Mouse (Mus musculus) heart, embryonic 10.5 days (tissue): ENCODE measurements around the gene Hoxd13. TPM values are rescaled to one million over a fixed set of nuclear protein-coding genes. Genes with fewer than 3 reads are reported as not detected.

Source experiments
- DNase-seq: peaks from one replicate; pipeline ENCODE4 v3.0.0-alpha.2; 2017; ENCODE audit warnings: low spot score
- H3K27ac ChIP-seq: fragments of 300-500 bp; sonication (generic); 2 replicates; pipeline ENCODE4 v1.5.1; 2016; ENCODE audit warnings: mild to moderate bottlenecking
- H3K27me3 ChIP-seq: fragments of 300-500 bp; sonication (generic); 2 replicates; pipeline ENCODE4 v1.6.1; 2016; ENCODE audit warnings: mild to moderate bottlenecking; ENCODE audit not compliant: poor library complexity, insufficient read depth, severe bottlenecking
- H3K36me3 ChIP-seq: fragments of 300-500 bp; sonication (generic); 2 replicates; pipeline ENCODE4 v1.6.1; 2016; ENCODE audit warnings: mild to moderate bottlenecking, moderate library complexity
- H3K4me1 ChIP-seq: fragments of 300-500 bp; sonication (generic); 2 replicates; pipeline ENCODE4 v1.6.1; 2016; ENCODE audit warnings: mild to moderate bottlenecking
- H3K4me3 ChIP-seq: fragments of 300-500 bp; sonication (generic); 2 replicates; pipeline ENCODE4 v1.5.1; 2016; ENCODE audit warnings: mild to moderate bottlenecking, moderate library complexity
- H3K9me3 ChIP-seq: fragments of 300-500 bp; sonication (generic); 2 replicates; pipeline ENCODE4 v1.6.1; 2016; ENCODE audit warnings: mild to moderate bottlenecking, moderate library complexity
- WGBS: fragments of 180-500 bp; shearing (Covaris S2); methylation state at CpG from one replicate; pipeline ENCODE4 v1.1.7; 2016; 5-methylcytosine and 5-hydroxymethylcytosine counted together
- polyA plus RNA-seq: library from polyadenylated mRNA; unstranded; fragments of >200 nt; fragmentation: Nextera tagmentation; extraction: Ambion mirVana; gene quantifications from 2 replicates; pipeline ENCODE4 v1.2.1, GENCODE M21; 2016

Gene Hoxd13
- polyA plus RNA-seq, 1 experiment from 2014 or later, result 0.40 TPM

GRCm38 (mm10) chr2:74669230-74669578 is 1.1 kb downstream of the Hoxd13 start:
- Histone ChIP-seq H3K36me3 (no peaks in the 10 kb centered on the region), H3K27ac (no peak overlapping the region), H3K27me3 (peaks cover 100% of the 10 kb centered on the region), H3K4me1 (peaks cover 21% of the 10 kb centered on the region), H3K4me3 (no peak overlapping the region), H3K9me3 (no peaks in the 10 kb centered on the region)
- peak; percentile 59 for DNase-seq
- WGBS, result 0% methylated on average over 3 of the region's 3 CpGs

- no peak overlapping the region for H3K4me3 ChIP-seq
- H3K9me3 ChIP-seq, result no peaks in the 10 kb centered on the region
- peaks cover 24% of the 10 kb centered on the region for H3K4me1 ChIP-seq
- no peaks in the 10 kb centered on the region for H3K36me3 ChIP-seq
- WGBS, result 2% methylated on average over 14 of the region's 14 CpGs
- DNase-seq, result peak; percentile 47
- no peak overlapping the region for H3K27ac ChIP-seq
- H3K27me3 ChIP-seq, result peaks cover 100% of the 10 kb centered on the region
These were observed 1.6 kb downstream of the Hoxd13 start for GRCm38 (mm10) chr2:74669650-74670235.

- H3K27ac ChIP-seq, result no peak overlapping the region
- H3K4me1 ChIP-seq, result peaks cover 32% of the 10 kb centered on the region
- no peaks in the 10 kb centered on the region for H3K9me3 ChIP-seq
- DNase-seq, result peak; percentile 47
- H3K27me3 ChIP-seq, result peaks cover 100% of the 10 kb centered on the region
- no peaks in the 10 kb centered on the region for H3K36me3 ChIP-seq
- H3K4me3 ChIP-seq, result no peak overlapping the region
- 2% methylated on average over 3 of the region's 3 CpGs for WGBS
These were observed 2.6 kb downstream of the Hoxd13 start for GRCm38 (mm10) chr2:74670632-74671188.

GRCm38 (mm10) chr2:74671847-74672246 is 3.7 kb downstream of the Hoxd13 start:
- peaks cover 34% of the 10 kb centered on the region for H3K4me1 ChIP-seq
- H3K27me3 ChIP-seq, result peaks cover 100% of the 10 kb centered on the region
- H3K4me3 ChIP-seq, result no peak overlapping the region
- H3K36me3 ChIP-seq, result no peaks in the 10 kb centered on the region
- DNase-seq, result peak; percentile 71
- H3K27ac ChIP-seq, result no peak overlapping the region
- H3K9me3 ChIP-seq, result no peaks in the 10 kb centered on the region
- WGBS, result 4% methylated on average over 5 of the region's 5 CpGs

- Histone ChIP-seq H3K4me3 (peak overlapping the region; percentile 42), H3K27ac (no peak overlapping the region), H3K36me3 (no peaks in the 10 kb centered on the region), H3K27me3 (peaks cover 100% of the 10 kb centered on the region), H3K4me1 (peaks cover 33% of the 10 kb centered on the region), H3K9me3 (no peaks in the 10 kb centered on the region)
- DNase-seq, result peak; percentile 81
- WGBS, result under 1% methylated on average over 40 of the region's 40 CpGs
These were observed 4.6 kb downstream of the Hoxd13 start for GRCm38 (mm10) chr2:74672481-74673362.

GRCm38 (mm10) chr2:74673835-74674425 is 5.8 kb downstream of the Hoxd13 start:
- H3K4me1 ChIP-seq, result peaks cover 21% of the 10 kb centered on the region
- no peak overlapping the region; the same call in 1 of the 2 replicates for H3K4me3 ChIP-seq
- peaks cover 100% of the 10 kb centered on the region for H3K27me3 ChIP-seq
- no peaks in the 10 kb centered on the region for H3K9me3 ChIP-seq
- no peak overlapping the region for H3K27ac ChIP-seq
- peak; percentile 76 for DNase-seq
- H3K36me3 ChIP-seq, result no peaks in the 10 kb centered on the region
- WGBS, result 2% methylated on average over 24 of the region's 24 CpGs

GRCm38 (mm10) chr2:74674881-74675665 is 7.0 kb downstream of the Hoxd13 start, which contains the start of gene Hoxd12:
TSS of gene Hoxd12 (plus strand) at chr2:74675013.
- H3K36me3 ChIP-seq, result no peaks in the 10 kb centered on the region
- no peaks in the 10 kb centered on the region for H3K9me3 ChIP-seq
- 2% methylated on average over 47 of the region's 47 CpGs for WGBS
- no peak within 1 kb of the TSS for H3K27ac ChIP-seq
- peaks cover 100% of the 10 kb centered on the region for H3K27me3 ChIP-seq
- H3K4me1 ChIP-seq, result peaks cover 27% of the 10 kb centered on the region
- peak; percentile 74 for DNase-seq
- H3K4me3 ChIP-seq, result peak within 1 kb of the TSS; percentile 16; the same call in 1 of the 2 replicates

- peak; percentile 67 for DNase-seq
- H3K4me1 ChIP-seq, result peaks cover 32% of the 10 kb centered on the region
- H3K4me3 ChIP-seq, result 0 out of 2 replicates have a peak overlapping the region, but pooled peaks have one; percentile 16
- WGBS, result 6% methylated on average over 23 of the region's 24 CpGs
- peaks cover 100% of the 10 kb centered on the region for H3K27me3 ChIP-seq
- no peaks in the 10 kb centered on the region for H3K36me3 ChIP-seq
- no peak overlapping the region for H3K27ac ChIP-seq
- H3K9me3 ChIP-seq, result no peaks in the 10 kb centered on the region
These were observed 7.7 kb downstream of the Hoxd13 start for GRCm38 (mm10) chr2:74675666-74676282.

- H3K4me1 ChIP-seq, result peaks cover 33% of the 10 kb centered on the region
- H3K27me3 ChIP-seq, result peaks cover 100% of the 10 kb centered on the region
- no peaks in the 10 kb centered on the region for H3K36me3 ChIP-seq
- DNase-seq, result peak; percentile 73
- no peak overlapping the region for H3K4me3 ChIP-seq
- WGBS, result 3% methylated on average over 9 of the region's 9 CpGs
- H3K9me3 ChIP-seq, result no peaks in the 10 kb centered on the region
- no peak overlapping the region for H3K27ac ChIP-seq
These were observed 8.4 kb downstream of the Hoxd13 start for GRCm38 (mm10) chr2:74676376-74677052.

GRCm38 (mm10) chr2:74677106-74677505 is 9.0 kb downstream of the Hoxd13 start:
- peak; percentile 71 for DNase-seq
- WGBS, result 11% methylated on average over 2 of the region's 2 CpGs
- H3K27ac ChIP-seq, result no peak overlapping the region
- peaks cover 39% of the 10 kb centered on the region for H3K4me1 ChIP-seq
- no peaks in the 10 kb centered on the region for H3K9me3 ChIP-seq
- H3K4me3 ChIP-seq, result no peak overlapping the region
- no peaks in the 10 kb centered on the region for H3K36me3 ChIP-seq
- H3K27me3 ChIP-seq, result peaks cover 100% of the 10 kb centered on the region

GRCm38 (mm10) chr2:74678891-74679595 is 10.9 kb downstream of the Hoxd13 start, which contains the start of gene Hoxd11:
TSS of gene Hoxd11 (plus strand) at chr2:74679557.
- no peak within 1 kb of the TSS for H3K27ac ChIP-seq

More at GRCm38 (mm10) chr2:74678891-74679595, 10.9 kb downstream of the Hoxd13 start, which contains the start of gene Hoxd11:
- no peaks in the 10 kb centered on the region for H3K9me3 ChIP-seq
- H3K36me3 ChIP-seq, result no peaks in the 10 kb centered on the region
- DNase-seq, result peak; percentile 66
- H3K27me3 ChIP-seq, result peaks cover 100% of the 10 kb centered on the region
- H3K4me3 ChIP-seq, result peak within 1 kb of the TSS; percentile 38; the same call in 1 of the 2 replicates
- 2% methylated on average over 15 of the region's 15 CpGs for WGBS
- peaks cover 39% of the 10 kb centered on the region for H3K4me1 ChIP-seq
